Mouse (Mus musculus): ENCODE measurements at regions not wholly inside any gene's neighbourhood (a gene's known extent, or its start where the extent isn't known, plus 50 kb on each side); places are given as distances from the start of the nearest gene placed in this dataset.

GRCm38 (mm10) chr1:57304757-57305156 lies 72.7 kb upstream of the 1700066M21Rik start:
- Histone ChIP-seq H3K27ac (ENCODE audit: control insufficient read depth, low read depth, low read length) (no peak overlapping the region), H3K27me3 (ENCODE audit: control insufficient read depth in 1 of 2, insufficient read depth in 2 of 2, low read length in 2 of 2) (no peaks in the 10 kb centered on the region), H3K79me2 (ENCODE audit: control insufficient read depth, insufficient read depth, low read length, poor library complexity) (no peaks in the 10 kb centered on the region), H3K9ac (ENCODE audit: control insufficient read depth, low read depth, low read length, poor library complexity, severe bottlenecking) (no peak overlapping the region), H3K4me1 (ENCODE audit: control insufficient read depth in 1 of 2, insufficient read depth in 2 of 2, low read length in 2 of 2) (no peaks in the 10 kb centered on the region), H3K4me3 (ENCODE audit: control insufficient read depth in 1 of 2, insufficient read depth in 1 of 2, low read depth in 2 of 2, low read length in 2 of 2) (no peak overlapping the region), H3K9me3 (replicated peaks; ENCODE audit: insufficient read depth, low read length) (no peaks in the 10 kb centered on the region), H3K36me3 (ENCODE audit: control insufficient read depth in 1 of 2, insufficient read depth in 2 of 2, low read length in 2 of 2) (no peaks in the 10 kb centered on the region)
- DNase-seq (ENCODE audit: low read depth, low spot score): no peak
- TF ChIP-seq CHD1 (IDR thresholded peaks at IDR 0.05; ENCODE audit: low read depth, low read length) (no peak), UBTF (IDR thresholded peaks at IDR 0.05; ENCODE audit: borderline replicate concordance, insufficient read depth, low read depth, low read length) (no peak), SIN3A (IDR thresholded peaks at IDR 0.05; ENCODE audit: low read length) (no peak), MAFK (IDR thresholded peaks at IDR 0.05; ENCODE audit: borderline replicate concordance, low read depth, low read length) (no peak), TBP (IDR thresholded peaks at IDR 0.05; ENCODE audit: low read depth, low read length) (no peak), USF1 (IDR thresholded peaks at IDR 0.05; ENCODE audit: low read depth, low read length) (no peak), MAX (IDR thresholded peaks at IDR 0.05; ENCODE audit: low read length) (no peak), MYB (IDR thresholded peaks at IDR 0.05; ENCODE audit: low read depth, low read length) (no peak), POLR2A (IDR thresholded peaks at IDR 0.05; ENCODE audit: control insufficient read depth in 1 of 2, insufficient read depth in 1 of 2, low read depth in 1 of 2, low read length in 2 of 2, poor library complexity in 1 of 2) (no peak), RAD21 (IDR thresholded peaks at IDR 0.05; ENCODE audit: low read depth, low read length) (no peak), HCFC1 (IDR thresholded peaks at IDR 0.05; ENCODE audit: low read depth, low read length) (no peak), BHLHE40 (IDR thresholded peaks at IDR 0.05; ENCODE audit: borderline replicate concordance, low read depth, low read length) (no peak), SMC3 (IDR thresholded peaks at IDR 0.05; ENCODE audit: low read depth, low read length) (no peak), GABPA (IDR thresholded peaks at IDR 0.05; ENCODE audit: low read depth, low read length) (no peak), CTCF (IDR thresholded peaks at IDR 0.05 in 2 of 3, conservative IDR thresholded peaks at IDR 0.05 in 1 of 3; ENCODE audit: control insufficient read depth in 1 of 3, insufficient read depth in 1 of 3, low read depth in 2 of 3, low read length in 3 of 3, poor library complexity in 1 of 3, severe bottlenecking in 1 of 3) (no peak), MEF2A (IDR thresholded peaks at IDR 0.05; ENCODE audit: extremely low read depth, insufficient replicate concordance, low read depth, low read length, poor library complexity, severe bottlenecking) (no peak), POLR2AphosphoS2 (IDR thresholded peaks at IDR 0.05; ENCODE audit: low read length) (no peak)

GRCm38 (mm10) chr1:57322535-57322934 lies 54.9 kb upstream of the 1700066M21Rik start:
- Histone ChIP-seq H3K9ac (ENCODE audit: control insufficient read depth, low read depth, low read length, poor library complexity, severe bottlenecking) (no peak overlapping the region), H3K4me1 (ENCODE audit: control insufficient read depth in 1 of 2, insufficient read depth in 2 of 2, low read length in 2 of 2) (no peaks in the 10 kb centered on the region), H3K27ac (ENCODE audit: control insufficient read depth, low read depth, low read length) (no peak overlapping the region), H3K9me3 (replicated peaks; ENCODE audit: insufficient read depth, low read length) (no peaks in the 10 kb centered on the region), H3K27me3 (ENCODE audit: control insufficient read depth in 1 of 2, insufficient read depth in 2 of 2, low read length in 2 of 2) (no peaks in the 10 kb centered on the region), H3K4me3 (ENCODE audit: control insufficient read depth in 1 of 2, insufficient read depth in 1 of 2, low read depth in 2 of 2, low read length in 2 of 2) (no peak overlapping the region), H3K79me2 (ENCODE audit: control insufficient read depth, insufficient read depth, low read length, poor library complexity) (no peaks in the 10 kb centered on the region), H3K36me3 (ENCODE audit: control insufficient read depth in 1 of 2, insufficient read depth in 2 of 2, low read length in 2 of 2) (no peaks in the 10 kb centered on the region)
- TF ChIP-seq JUND (IDR thresholded peaks at IDR 0.05; ENCODE audit: low read depth, low read length) (no peak), POLR2AphosphoS2 (IDR thresholded peaks at IDR 0.05; ENCODE audit: low read length) (no peak), GATA1 (IDR thresholded peaks at IDR 0.05; ENCODE audit: low read depth, low read length) (no peak), POLR2AphosphoS5 (IDR thresholded peaks at IDR 0.05; ENCODE audit: borderline replicate concordance, low read depth, low read length) (no peak), KAT2A (conservative IDR thresholded peaks at IDR 0.05; ENCODE audit: low read depth, low read length) (no peak), UBTF (IDR thresholded peaks at IDR 0.05; ENCODE audit: borderline replicate concordance, insufficient read depth, low read depth, low read length) (no peak), HCFC1 (IDR thresholded peaks at IDR 0.05; ENCODE audit: low read depth, low read length) (no peak), TBP (IDR thresholded peaks at IDR 0.05; ENCODE audit: low read depth, low read length) (no peak), NRF1 (IDR thresholded peaks at IDR 0.05; ENCODE audit: insufficient read depth, low read depth, low read length, poor library complexity, severe bottlenecking) (no peak), CTCF (IDR thresholded peaks at IDR 0.05 in 2 of 3, conservative IDR thresholded peaks at IDR 0.05 in 1 of 3; ENCODE audit: control insufficient read depth in 1 of 3, insufficient read depth in 1 of 3, low read depth in 2 of 3, low read length in 3 of 3, poor library complexity in 1 of 3, severe bottlenecking in 1 of 3) (no peak), CHD1 (IDR thresholded peaks at IDR 0.05; ENCODE audit: low read depth, low read length) (no peak)
- no peak for DNase-seq (ENCODE audit: low read depth, low spot score)
